Mouse (Mus musculus): Measurements from ENCODE around the gene Ube2k. TPM values are rescaled to one million over a fixed set of nuclear protein-coding genes. Genes with fewer than 3 reads are reported as not detected.

Ube2k gene
- total and polyA plus RNA-seq, 3 experiments, result 52.9 to 231 TPM; not detected in 1

GRCm38 (mm10) chr5:65624340-65624739 is 87.3 kb downstream of the Ube2k start:
- H3K36me3 ChIP-seq (ENCODE audit: control insufficient read depth in 1 of 2, insufficient read depth in 2 of 2, low read length in 2 of 2), result peaks cover 3 to 50% of the 10 kb centered on the region in 2 experiments; a peak in 3 of 4 replicates
- no peaks in the 10 kb centered on the region for H3K4me1 ChIP-seq (ENCODE audit: control insufficient read depth in 1 of 2, insufficient read depth in 2 of 2, low read length in 2 of 2)
- DNase-seq (ENCODE audit: low read depth, low spot score), result no peak
- H3K9ac ChIP-seq (ENCODE audit: control insufficient read depth, low read depth, low read length, poor library complexity, severe bottlenecking), result no peak overlapping the region
- H3K9me3 ChIP-seq (replicated peaks; ENCODE audit: insufficient read depth, low read length), result no peaks in the 10 kb centered on the region
- H3K79me2 ChIP-seq (ENCODE audit: control insufficient read depth, insufficient read depth, low read length, poor library complexity), result no peaks in the 10 kb centered on the region
- TF ChIP-seq EP300 (IDR thresholded peaks at IDR 0.05; ENCODE audit: low read depth in 1 of 2, low read length in 2 of 2), result no peak
- no peak for TF ChIP-seq MEF2A (IDR thresholded peaks at IDR 0.05; ENCODE audit: extremely low read depth, insufficient replicate concordance, low read depth, low read length, poor library complexity, severe bottlenecking)
- TF ChIP-seq CTCF (IDR thresholded peaks at IDR 0.05 in 2 of 3, conservative IDR thresholded peaks at IDR 0.05 in 1 of 3; ENCODE audit: control insufficient read depth in 1 of 3, insufficient read depth in 1 of 3, low read depth in 2 of 3, low read length in 3 of 3, poor library complexity in 1 of 3, severe bottlenecking in 1 of 3), result no peak
- TF ChIP-seq ZC3H11A (IDR thresholded peaks at IDR 0.05; ENCODE audit: low read depth, low read length), result no peak
- TF ChIP-seq ELF1 (IDR thresholded peaks at IDR 0.05; ENCODE audit: low read depth, low read length), result no peak
- no peak for TF ChIP-seq USF1 (IDR thresholded peaks at IDR 0.05; ENCODE audit: low read depth, low read length)
- no peak for TF ChIP-seq TBP (IDR thresholded peaks at IDR 0.05; ENCODE audit: low read depth, low read length)
- no peak for TF ChIP-seq HCFC1 (IDR thresholded peaks at IDR 0.05; ENCODE audit: low read depth, low read length)
- TF ChIP-seq CHD2 (IDR thresholded peaks at IDR 0.05; ENCODE audit: low read length), result no peak
- TF ChIP-seq MYC (IDR thresholded peaks at IDR 0.05; ENCODE audit: low read depth, low read length), result no peak
- no peak overlapping the region for H3K4me3 ChIP-seq (ENCODE audit: control insufficient read depth in 1 of 2, insufficient read depth in 1 of 2, low read depth in 2 of 2, low read length in 2 of 2)
- H3K27ac ChIP-seq (ENCODE audit: control insufficient read depth, low read depth, low read length), result no peak overlapping the region
- no peaks in the 10 kb centered on the region for H3K27me3 ChIP-seq (ENCODE audit: control insufficient read depth in 1 of 2, insufficient read depth in 2 of 2, low read length in 2 of 2)

DNA sequence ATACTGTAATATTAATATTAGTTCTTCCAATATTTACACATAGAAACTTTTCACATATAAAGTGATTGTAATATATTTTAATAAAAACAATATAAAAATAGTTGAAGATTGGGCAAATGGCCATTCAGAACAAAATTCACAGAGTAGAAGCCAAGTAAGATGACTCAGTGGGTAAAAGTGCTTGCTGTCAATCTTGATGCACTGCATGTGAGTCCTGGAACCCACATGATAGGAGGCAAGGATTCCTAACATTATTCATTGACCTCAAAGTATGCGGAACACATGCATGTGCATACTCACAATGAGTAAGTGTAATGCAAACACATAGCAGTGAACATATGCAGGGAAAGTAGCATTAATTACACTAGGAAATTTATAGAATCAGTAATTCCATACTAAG is 101.9 kb downstream of the Ube2k start:
- Histone ChIP-seq H3K79me2 (ENCODE audit: control insufficient read depth, insufficient read depth, low read length, poor library complexity) (no peaks in the 10 kb centered on the region), H3K4me1 (ENCODE audit: control insufficient read depth in 1 of 2, insufficient read depth in 2 of 2, low read length in 2 of 2) (no peaks in the 10 kb centered on the region), H3K9me3 (replicated peaks; ENCODE audit: insufficient read depth, low read length) (no peaks in the 10 kb centered on the region), H3K27ac (ENCODE audit: control insufficient read depth, low read depth, low read length) (no peak overlapping the region), H3K27me3 (ENCODE audit: control insufficient read depth in 1 of 2, insufficient read depth in 2 of 2, low read length in 2 of 2) (no peaks in the 10 kb centered on the region), H3K9ac (ENCODE audit: control insufficient read depth, low read depth, low read length, poor library complexity, severe bottlenecking) (no peak overlapping the region), H3K4me3 (ENCODE audit: control insufficient read depth in 1 of 2, insufficient read depth in 1 of 2, low read depth in 2 of 2, low read length in 2 of 2) (no peak overlapping the region), H3K36me3 (ENCODE audit: control insufficient read depth in 1 of 2, insufficient read depth in 2 of 2, low read length in 2 of 2) (peaks cover 0 to 79% of the 10 kb centered on the region in 2 experiments; a peak in 3 of 4 replicates)
- TF ChIP-seq NELFE (IDR thresholded peaks at IDR 0.05; ENCODE audit: low read depth, low read length) (no peak), TBP (IDR thresholded peaks at IDR 0.05; ENCODE audit: low read depth, low read length) (no peak), E2F4 (IDR thresholded peaks at IDR 0.05; ENCODE audit: borderline replicate concordance, low read depth, low read length) (no peak), MXI1 (IDR thresholded peaks at IDR 0.05; ENCODE audit: low read depth, low read length) (no peak), CHD2 (IDR thresholded peaks at IDR 0.05; ENCODE audit: low read length) (no peak), ZMIZ1 (IDR thresholded peaks at IDR 0.05; ENCODE audit: low read depth, low read length) (no peak), MAX (IDR thresholded peaks at IDR 0.05; ENCODE audit: low read length) (no peak), NRF1 (IDR thresholded peaks at IDR 0.05; ENCODE audit: insufficient read depth, low read depth, low read length, poor library complexity, severe bottlenecking) (no peak), ZKSCAN1 (IDR thresholded peaks at IDR 0.05; ENCODE audit: low read depth, low read length) (no peak), MAFK (IDR thresholded peaks at IDR 0.05; ENCODE audit: borderline replicate concordance, low read depth, low read length) (no peak)
- no peak for DNase-seq (ENCODE audit: low read depth, low spot score)

Other genes with a start within 250 kb of the Ube2k start
- gene Rfc1, start 201.6 kb upstream of the Ube2k start, total RNA-seq (2012; rRNA removed), result 50.2 and 50.6 TPM in 2 replicates
- 1,000 to 10,000 TPM in 1 of 2 experiments, 10 to 100 TPM in 1; 51.5 to 2,723 TPM for gene Rfc1, start 201.6 kb upstream of the Ube2k start, polyA plus RNA-seq (2012; ENCODE audit: insufficient read depth in 1 of 2, insufficient read length in 2 of 2, low read depth in 1 of 2, low replicate concordance in 2 of 2, missing spikeins in 1 of 2)
- not detected in 2 replicates for gene Klb, start 188.9 kb upstream of the Ube2k start, total RNA-seq (2012; rRNA removed)
- under 1 TPM in 1 of 2 experiments, not detected in 1; 0.04 TPM for gene Klb, start 188.9 kb upstream of the Ube2k start, polyA plus RNA-seq (2012; ENCODE audit: insufficient read depth in 1 of 2, insufficient read length in 2 of 2, low read depth in 1 of 2, low replicate concordance in 2 of 2, missing spikeins in 1 of 2)
- gene Rpl9, start 145.8 kb upstream of the Ube2k start, total RNA-seq (2012; rRNA removed), result 2,063 and 2,181 TPM in 2 replicates
- 1,000 to 10,000 TPM in 1 of 2 experiments, not detected in 1; 1,251 TPM for gene Rpl9, start 145.8 kb upstream of the Ube2k start, polyA plus RNA-seq (2012; ENCODE audit: insufficient read depth in 1 of 2, insufficient read length in 2 of 2, low read depth in 1 of 2, low replicate concordance in 2 of 2, missing spikeins in 1 of 2)
- 52.4 and 55.3 TPM in 2 replicates for gene Lias, start 145.7 kb upstream of the Ube2k start, total RNA-seq (2012; rRNA removed)
- 10 to 100 TPM in 1 of 2 experiments, not detected in 1; 47.1 TPM for gene Lias, start 145.7 kb upstream of the Ube2k start, polyA plus RNA-seq (2012; ENCODE audit: insufficient read depth in 1 of 2, insufficient read length in 2 of 2, low read depth in 1 of 2, low replicate concordance in 2 of 2, missing spikeins in 1 of 2)
- gene Ugdh, start 101.3 kb upstream of the Ube2k start, total RNA-seq (2012; rRNA removed), result 9.5 and 10.2 TPM in 2 replicates
- 10 to 100 TPM in 1 of 2 experiments, not detected in 1; 31.3 TPM for gene Ugdh, start 101.3 kb upstream of the Ube2k start, polyA plus RNA-seq (2012; ENCODE audit: insufficient read depth in 1 of 2, insufficient read length in 2 of 2, low read depth in 1 of 2, low replicate concordance in 2 of 2, missing spikeins in 1 of 2)
- not detected in 2 replicates for gene Gm43552, start 44.4 kb upstream of the Ube2k start, total RNA-seq (2012; rRNA removed)
- gene Gm43552, start 44.4 kb upstream of the Ube2k start, polyA plus RNA-seq (2012; ENCODE audit: insufficient read depth in 1 of 2, insufficient read length in 2 of 2, low read depth in 1 of 2, low replicate concordance in 2 of 2, missing spikeins in 1 of 2), result 1 to 10 TPM in 1 of 2 experiments, not detected in 1; 1.7 TPM
- 17.9 and 18.8 TPM in 2 replicates for gene Smim14, start within 50 bp of the Ube2k start, total RNA-seq (2012; rRNA removed)
- 10 to 100 TPM in 1 of 2 experiments, not detected in 1; 29.8 TPM for gene Smim14, start within 50 bp of the Ube2k start, polyA plus RNA-seq (2012; ENCODE audit: insufficient read depth in 1 of 2, insufficient read length in 2 of 2, low read depth in 1 of 2, low replicate concordance in 2 of 2, missing spikeins in 1 of 2)
- gene Pds5a, start 161.0 kb downstream of the Ube2k start, total RNA-seq (2012; rRNA removed), result 87.3 and 99.6 TPM in 2 replicates
- 100 to 1,000 TPM in 1 of 2 experiments, 10 to 100 TPM in 1; 88.0 to 188 TPM for gene Pds5a, start 161.0 kb downstream of the Ube2k start, polyA plus RNA-seq (2012; ENCODE audit: insufficient read depth in 1 of 2, insufficient read length in 2 of 2, low read depth in 1 of 2, low replicate concordance in 2 of 2, missing spikeins in 1 of 2)
- 10.1 and 11.4 TPM in 2 replicates for gene N4bp2, start 226.3 kb downstream of the Ube2k start, total RNA-seq (2012; rRNA removed)
- 10 to 100 TPM; 12.9 to 50.6 TPM for gene N4bp2, start 226.3 kb downstream of the Ube2k start, polyA plus RNA-seq (2012; ENCODE audit: insufficient read depth in 1 of 2, insufficient read length in 2 of 2, low read depth in 1 of 2, low replicate concordance in 2 of 2, missing spikeins in 1 of 2)